Mouse (Mus musculus) granulocyte monocyte progenitor cell, adult 5-6 weeks (primary cell): ENCODE results near the gene Rab37. TPM values are rescaled to one million over a fixed set of nuclear protein-coding genes. Genes with fewer than 3 reads are reported as not detected.
A peak's percentile ranks its signal among the peaks of the same experiment; 100 is the strongest.

Experiments
- ATAC-seq: replicated peaks from 2 replicates; pipeline ENCODE4 v1.8.0; 2016; ENCODE audit warnings: mild to moderate bottlenecking, moderate TSS enrichment, inconsistent platforms; ENCODE audit not compliant: poor library complexity, severe bottlenecking
- total RNA-seq, 2 experiments: library from RNA; stranded (forward) in 1 of 2; stranded (reverse) in 1 of 2; fragments of 200-712, 200-1000 nt in 1 of 2; fragments of >200 nt in 1 of 2; fragmentation: Nextera tagmentation in 1 of 2; gene quantifications; 2 replicates each; pipeline ENCODE4 v1.2.3; 2014 to 2017

The Rab37 gene
- total RNA-seq, 2 experiments from 2014 or later: 6.5 to 7.1 TPM

GRCm38 (mm10) chr11:115083376-115084139 is 7.7 kb upstream of the Rab37 start:
- peak; percentile 83 for ATAC-seq

- ATAC-seq: no peak
Measured at GRCm38 (mm10) chr11:115084595-115084994, 6.6 kb upstream of the Rab37 start.

- ATAC-seq: no peak
Measured at GRCm38 (mm10) chr11:115085064-115085463, 6.2 kb upstream of the Rab37 start.

- ATAC-seq: no peak
Measured at GRCm38 (mm10) chr11:115086213-115086612, 5.0 kb upstream of the Rab37 start.

GRCm38 (mm10) chr11:115089853-115090252 is 1.4 kb upstream of the Rab37 start:
- no peak; the same call in 1 of the 2 replicates for ATAC-seq

GRCm38 (mm10) chr11:115092140-115092539 is 909 bp downstream of the Rab37 start:
- no peak for ATAC-seq

GRCm38 (mm10) chr11:115098203-115098932 is 7.1 kb downstream of the Rab37 start:
- ATAC-seq: no peak

- no peak for ATAC-seq
Measured at GRCm38 (mm10) chr11:115099241-115099840, 8.1 kb downstream of the Rab37 start.

- ATAC-seq: no peak
Measured at GRCm38 (mm10) chr11:115100032-115100621, 8.9 kb downstream of the Rab37 start.

- ATAC-seq: no peak
Measured at GRCm38 (mm10) chr11:115100741-115101140, 9.5 kb downstream of the Rab37 start.

GRCm38 (mm10) chr11:115101615-115102051 is 10.4 kb downstream of the Rab37 start:
- no peak for ATAC-seq

- ATAC-seq: no peak
Measured at GRCm38 (mm10) chr11:115102116-115102515, 10.9 kb downstream of the Rab37 start.

- ATAC-seq: no peak
Measured at GRCm38 (mm10) chr11:115103470-115104413, 12.5 kb downstream of the Rab37 start.

GRCm38 (mm10) chr11:115104769-115105563 is 13.7 kb downstream of the Rab37 start:
- peak; percentile 40 for ATAC-seq

- no peak for ATAC-seq
Measured at GRCm38 (mm10) chr11:115106638-115107037, 15.4 kb downstream of the Rab37 start.

GRCm38 (mm10) chr11:115107403-115107916 is 16.2 kb downstream of the Rab37 start:
- no peak for ATAC-seq

- no peak for ATAC-seq
Measured at GRCm38 (mm10) chr11:115108176-115108575, 16.9 kb downstream of the Rab37 start.

- ATAC-seq: peak; percentile 80
Measured at GRCm38 (mm10) chr11:115110271-115110670, 19.0 kb downstream of the Rab37 start.

GRCm38 (mm10) chr11:115112196-115112595 is 21.0 kb downstream of the Rab37 start:
- no peak for ATAC-seq
